In the genomic region with DNA sequence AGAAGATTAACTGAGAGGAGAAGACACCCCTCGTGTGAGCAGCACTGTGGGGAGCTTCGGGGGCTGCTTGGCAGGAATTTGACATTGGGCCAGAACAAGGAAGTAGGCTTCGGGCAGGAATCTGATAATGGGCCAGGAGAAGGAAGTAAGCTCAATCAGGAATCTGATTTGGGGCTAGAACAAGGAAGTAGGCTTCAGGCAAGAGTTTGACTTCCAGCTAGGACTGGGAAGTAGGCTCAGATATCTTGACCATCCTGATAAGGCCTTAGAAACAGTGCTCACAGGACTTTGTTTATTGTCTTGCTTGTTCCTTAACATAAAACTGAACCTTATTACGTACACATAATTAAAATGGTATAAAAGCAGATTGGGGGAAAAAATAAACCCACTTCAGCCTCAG, we compare ENCODE assay signal across 21 mouse cellular contexts. TPM values are rescaled to one million over a fixed set of nuclear protein-coding genes. Genes with fewer than 3 reads are reported as not detected.
DNase-seq lines count a peak whose midpoint lies in the region; ATAC-seq and TF ChIP-seq lines count a peak whose summit lies in the region.
"Had no signal": no experiment of that assay in that cellular context is flagged by ENCODE, and none has a peak within 500 bp of the region (broad histone marks: within the 10 kb centered on the region; RNA-seq: fewer than 3 reads in every experiment).

No protein-coding gene starts in this region.

- no peaks in the 10 kb centered on the region for H3K4me1 ChIP-seq in MEL (ENCODE audit: control insufficient read depth in 1 of 2, insufficient read depth in 2 of 2, low read length in 2 of 2)

- H3K36me3 ChIP-seq in MEL (ENCODE audit: control insufficient read depth in 1 of 2, insufficient read depth in 2 of 2, low read length in 2 of 2) = no peaks in the 10 kb centered on the region
- H3K36me3 ChIP-seq: G1E had no signal

- no peaks in the 10 kb centered on the region for H3K79me2 ChIP-seq in MEL (ENCODE audit: control insufficient read depth, insufficient read depth, low read length, poor library complexity)

- no peak for TF ChIP-seq POLR2A in MEL (IDR thresholded peaks at IDR 0.05; ENCODE audit: control insufficient read depth in 1 of 2, insufficient read depth in 1 of 2, low read depth in 1 of 2, low read length in 2 of 2, poor library complexity in 1 of 2)

- H3K9me3 ChIP-seq in MEL (replicated peaks; ENCODE audit: insufficient read depth, low read length) = no peaks in the 10 kb centered on the region
- H3K9me3 ChIP-seq: G1E had no signal

- 0 out of 4 replicates have a peak, but pooled peaks of 1 of the 2 experiments have one; percentile 46 for TF ChIP-seq EP300 in MEL (IDR thresholded peaks at IDR 0.05; ENCODE audit: low read depth in 1 of 2, low read length in 2 of 2)

- no peak overlapping the region for H3K9ac ChIP-seq in MEL (ENCODE audit: control insufficient read depth, low read depth, low read length, poor library complexity, severe bottlenecking)

- no peak for DNase-seq in MEL (ENCODE audit: low read depth, low spot score)
- no peak for DNase-seq in kidney, adult 9 months
- DNase-seq in kidney, postnatal 10 days = no peak
- no peak for DNase-seq in ovary, postnatal 36 days (ENCODE audit: low spot score)
- DNase-seq: adrenal gland, adult 2 months; adrenal gland, adult 8-10 months; adrenal gland, postnatal 10 days; adrenal gland, postnatal 14 days; adrenal gland, postnatal 25 days; adrenal gland, postnatal 36 days; B cell, adult 2 months; cerebellum, adult 11 months; cerebellum, adult 11-12 months; cerebellum, adult 18-20 months; cerebellum, adult 2 months had no signal

- no peaks in the 10 kb centered on the region for H3K27me3 ChIP-seq in MEL (ENCODE audit: control insufficient read depth in 1 of 2, insufficient read depth in 2 of 2, low read length in 2 of 2)
- H3K27me3 ChIP-seq: Patski had no signal

- peak; percentile 39 for ATAC-seq in granulocyte monocyte progenitor cell, adult 5-6 weeks (replicated peaks; ENCODE audit: poor library complexity, severe bottlenecking)
- 0 out of 2 replicates have a peak, but pooled peaks have one; percentile 37 for ATAC-seq in megakaryocyte progenitor cell, adult 5-6 weeks (replicated peaks; ENCODE audit: poor library complexity)
- ATAC-seq: activated CD4-positive, CD25-positive, alpha-beta regulatory T cell, adult 4 months; CD4-positive, CD25-positive, alpha-beta regulatory T cell, adult 4 months; Patski had no signal

- H3K4me3 ChIP-seq in MEL (ENCODE audit: control insufficient read depth in 1 of 2, insufficient read depth in 1 of 2, low read depth in 2 of 2, low read length in 2 of 2) = no peak overlapping the region

- no peak for TF ChIP-seq CTCF in MEL (IDR thresholded peaks at IDR 0.05 in 2 of 3, conservative IDR thresholded peaks at IDR 0.05 in 1 of 3; ENCODE audit: control insufficient read depth in 1 of 3, insufficient read depth in 1 of 3, low read depth in 2 of 3, low read length in 3 of 3, poor library complexity in 1 of 3, severe bottlenecking in 1 of 3)

- no peak for TF ChIP-seq RAD21 in MEL (IDR thresholded peaks at IDR 0.05; ENCODE audit: low read depth, low read length)

- H3K27ac ChIP-seq in MEL (ENCODE audit: control insufficient read depth, low read depth, low read length) = no peak overlapping the region

TF ChIP-seq in MEL, 35 proteins besides CTCF, POLR2A, EP300 and RAD21:
- TF ChIP-seq USF1 (IDR thresholded peaks at IDR 0.05; ENCODE audit: low read depth, low read length) (no peak), CHD2 (IDR thresholded peaks at IDR 0.05; ENCODE audit: low read length) (no peak), TBP (IDR thresholded peaks at IDR 0.05; ENCODE audit: low read depth, low read length) (no peak), GATA1 (IDR thresholded peaks at IDR 0.05; ENCODE audit: low read depth, low read length) (peak; percentile 72), ELF1 (IDR thresholded peaks at IDR 0.05; ENCODE audit: low read depth, low read length) (0 out of 2 replicates have a peak, but pooled peaks have one; percentile 10), RCOR1 (IDR thresholded peaks at IDR 0.05; ENCODE audit: low read depth, low read length) (peak; percentile 57; the same call in 1 of the 2 replicates), UBTF (IDR thresholded peaks at IDR 0.05; ENCODE audit: borderline replicate concordance, insufficient read depth, low read depth, low read length) (no peak)

RNA-seq across cellular contexts. Expression of a gene that starts 55.6 kb away (rescaled TPM):
- 0.42 and 0.52 TPM in 2 replicates for total RNA-seq in MEL (2012; rRNA removed)
- polyA plus RNA-seq in MEL (2012; ENCODE audit: insufficient read depth in 1 of 2, insufficient read length in 2 of 2, low read depth in 1 of 2, low replicate concordance in 2 of 2, missing spikeins in 1 of 2) = 1 to 10 TPM in 1 of 2 experiments, not detected in 1; 1.0 TPM
- 13.3 and 15.7 TPM in 2 replicates for total RNA-seq in granulocyte monocyte progenitor cell, adult 5-6 weeks (2014; fragmentation: Nextera tagmentation)
- 13.3 and 16.3 TPM in 2 replicates for total RNA-seq in granulocyte monocyte progenitor cell, adult 5-6 weeks (2017)
- total RNA-seq in megakaryocyte progenitor cell, adult 5-6 weeks (2015) = 13.3 and 16.1 TPM in 2 replicates
- 9.2 and 15.1 TPM in 2 replicates for total RNA-seq in megakaryocyte progenitor cell, adult 5-6 weeks (2017)
- polyA plus RNA-seq: activated CD4-positive, CD25-positive, alpha-beta regulatory T cell, adult 4 months had no signal

RNA-seq across cellular contexts. Expression of a gene that starts 55.7 kb away (rescaled TPM):
- 2,013 and 2,821 TPM in 2 replicates for total RNA-seq in MEL (2012; rRNA removed)
- polyA plus RNA-seq in MEL (2012; ENCODE audit: insufficient read depth in 1 of 2, insufficient read length in 2 of 2, low read depth in 1 of 2, low replicate concordance in 2 of 2, missing spikeins in 1 of 2) = 1 to 10 TPM in 1 of 2 experiments, not detected in 1; 6.0 TPM
- 243 and 249 TPM in 2 replicates for total RNA-seq in granulocyte monocyte progenitor cell, adult 5-6 weeks (2014; fragmentation: Nextera tagmentation)
- total RNA-seq in granulocyte monocyte progenitor cell, adult 5-6 weeks (2017) = 665 and 823 TPM in 2 replicates
- 378 and 381 TPM in 2 replicates for total RNA-seq in megakaryocyte progenitor cell, adult 5-6 weeks (2015)
- 447 and 545 TPM in 2 replicates for total RNA-seq in megakaryocyte progenitor cell, adult 5-6 weeks (2017)

RNA-seq across cellular contexts. Expression of a gene that starts 55.9 kb away (rescaled TPM):
- total RNA-seq in MEL (2012; rRNA removed) = 3,706 and 4,747 TPM in 2 replicates
- 100 to 1,000 TPM in 1 of 2 experiments, not detected in 1; 727 TPM for polyA plus RNA-seq in MEL (2012; ENCODE audit: insufficient read depth in 1 of 2, insufficient read length in 2 of 2, low read depth in 1 of 2, low replicate concordance in 2 of 2, missing spikeins in 1 of 2)
- 38.3 and 85.3 TPM in 2 replicates for total RNA-seq in granulocyte monocyte progenitor cell, adult 5-6 weeks (2014; fragmentation: Nextera tagmentation)
- total RNA-seq in granulocyte monocyte progenitor cell, adult 5-6 weeks (2017) = 5,843 and 7,480 TPM in 2 replicates
- 93.0 and 127 TPM in 2 replicates for total RNA-seq in megakaryocyte progenitor cell, adult 5-6 weeks (2015)
- 3,573 and 4,575 TPM in 2 replicates for total RNA-seq in megakaryocyte progenitor cell, adult 5-6 weeks (2017)

RNA-seq across cellular contexts. Expression of a gene that starts 57.2 kb away (rescaled TPM):
- 9,853 and 10,418 TPM in 2 replicates for total RNA-seq in MEL (2012; rRNA removed)
- polyA plus RNA-seq in MEL (2012; ENCODE audit: insufficient read depth in 1 of 2, insufficient read length in 2 of 2, low read depth in 1 of 2, low replicate concordance in 2 of 2, missing spikeins in 1 of 2) = 1 to 10 TPM in 1 of 2 experiments, not detected in 1; 9.0 TPM
- total RNA-seq in granulocyte monocyte progenitor cell, adult 5-6 weeks (2014; fragmentation: Nextera tagmentation) = 21.5 and 58.9 TPM in 2 replicates
- 1,825 and 2,129 TPM in 2 replicates for total RNA-seq in granulocyte monocyte progenitor cell, adult 5-6 weeks (2017)
- total RNA-seq in megakaryocyte progenitor cell, adult 5-6 weeks (2015) = 48.7 and 53.0 TPM in 2 replicates
- total RNA-seq in megakaryocyte progenitor cell, adult 5-6 weeks (2017) = 1,698 and 2,087 TPM in 2 replicates
- polyA plus RNA-seq: Patski had no signal
